Mouse (Mus musculus) thymus, postnatal 0 days (tissue): ENCODE data around the gene 1700014D04Rik. TPM values are rescaled to one million over a fixed set of nuclear protein-coding genes. Genes with fewer than 3 reads are reported as not detected.
"Not testable (repeated sequence)": the region's sequence is repeated elsewhere in the genome, so short reads cannot be mapped to it uniquely, and the experiment has no call there.

Experiments used
- DNase-seq: peaks from one replicate; pipeline ENCODE4 v3.0.0-alpha.2; 2015; ENCODE audit warnings: low spot score
- polyA plus RNA-seq: library from polyadenylated mRNA; unstranded; fragments of >200 nt; fragmentation: Nextera tagmentation; extraction: Ambion mirVana; gene quantifications from 2 replicates; pipeline ENCODE4 v1.2.1, GENCODE M21; 2015

1700014D04Rik gene
- polyA plus RNA-seq: not detected in 2 replicates

- DNase-seq: no peak
Observed at GRCm38 (mm10) chr13:59746711-59747110, at the start of gene 1700014D04Rik. TSS of gene 1700014D04Rik (minus strand) at chr13:59746752.

- no peak for DNase-seq
Observed at GRCm38 (mm10) chr13:59795807-59796465, 49.4 kb upstream of the 1700014D04Rik start.

GRCm38 (mm10) chr13:59794786-59795185, 48.2 kb upstream of the 1700014D04Rik start:
- DNase-seq: no peak

GRCm38 (mm10) chr13:59782145-59782544, 35.6 kb upstream of the 1700014D04Rik start, which contains the start of gene Gm49354:
TSS of gene Gm49354 (minus strand) at chr13:59782245.
- no peak for DNase-seq

GRCm38 (mm10) chr13:59779744-59780264, 33.3 kb upstream of the 1700014D04Rik start:
- DNase-seq: not testable (repeated sequence)

- no peak for DNase-seq
Observed at GRCm38 (mm10) chr13:59779213-59779612, 32.7 kb upstream of the 1700014D04Rik start.

- no peak for DNase-seq
Observed at GRCm38 (mm10) chr13:59775168-59775567, 28.6 kb upstream of the 1700014D04Rik start.

- DNase-seq: peak; percentile 31
Observed at GRCm38 (mm10) chr13:59771257-59771656, 24.7 kb upstream of the 1700014D04Rik start.

GRCm38 (mm10) chr13:59770847-59771246, 24.3 kb upstream of the 1700014D04Rik start:
- DNase-seq: no peak

- peak; percentile 87 for DNase-seq
Observed at GRCm38 (mm10) chr13:59770164-59770562, 23.6 kb upstream of the 1700014D04Rik start.

- peak; percentile 99 for DNase-seq
Observed at GRCm38 (mm10) chr13:59769296-59770163, 23.0 kb upstream of the 1700014D04Rik start, which contains the start of gene Isca1. TSS of gene Isca1 (minus strand) at chr13:59769810.

- no peak for DNase-seq
Observed at GRCm38 (mm10) chr13:59768531-59768930, 22.0 kb upstream of the 1700014D04Rik start.

- DNase-seq: no peak
Observed at GRCm38 (mm10) chr13:59766786-59767515, 20.4 kb upstream of the 1700014D04Rik start.

- no peak for DNase-seq
Observed at GRCm38 (mm10) chr13:59762791-59763190, 16.2 kb upstream of the 1700014D04Rik start.

GRCm38 (mm10) chr13:59756906-59757305, 10.4 kb upstream of the 1700014D04Rik start:
- no peak for DNase-seq

GRCm38 (mm10) chr13:59750310-59750709, 3.8 kb upstream of the 1700014D04Rik start:
- no peak for DNase-seq

- DNase-seq: no peak
Observed at GRCm38 (mm10) chr13:59746164-59746563, 388 bp downstream of the 1700014D04Rik start.

GRCm38 (mm10) chr13:59745462-59745861, 1.1 kb downstream of the 1700014D04Rik start:
- DNase-seq: no peak

GRCm38 (mm10) chr13:59741697-59742096, 4.9 kb downstream of the 1700014D04Rik start:
- DNase-seq: peak; percentile 8

- no peak for DNase-seq
Observed at GRCm38 (mm10) chr13:59741096-59741495, 5.5 kb downstream of the 1700014D04Rik start.

- DNase-seq: no peak
Observed at GRCm38 (mm10) chr13:59739397-59739796, 7.2 kb downstream of the 1700014D04Rik start.
